Mouse (Mus musculus) hindbrain, embryonic 10.5 days (tissue): Measurements from ENCODE around the gene Psmb5. TPM values are rescaled to one million over a fixed set of nuclear protein-coding genes. Genes with fewer than 3 reads are reported as not detected.

Experiments used
- DNase-seq: peaks from one replicate; pipeline ENCODE4 v3.0.0-alpha.2; 2017; ENCODE audit warnings: low spot score
- H3K27ac ChIP-seq: fragments of 300-500 bp; sonication (generic); 2 replicates; pipeline ENCODE4 v1.5.1; 2016; ENCODE audit warnings: mild to moderate bottlenecking, moderate library complexity
- H3K27me3 ChIP-seq: fragments of 300-500 bp; sonication (generic); 2 replicates; pipeline ENCODE4 v1.6.1; 2016; ENCODE audit warnings: mild to moderate bottlenecking; ENCODE audit not compliant: poor library complexity, insufficient read depth, severe bottlenecking
- H3K36me3 ChIP-seq: fragments of 300-500 bp; sonication (generic); 2 replicates; pipeline ENCODE4 v1.6.1; 2016; ENCODE audit warnings: mild to moderate bottlenecking, moderate library complexity
- H3K4me1 ChIP-seq: fragments of 300-500 bp; sonication (generic); replicated peaks from 2 replicates; pipeline ENCODE4 v1.6.1; 2016; ENCODE audit warnings: mild to moderate bottlenecking
- H3K4me3 ChIP-seq: fragments of 300-500 bp; sonication (generic); 2 replicates; pipeline ENCODE4 v1.5.1; 2016; ENCODE audit warnings: mild to moderate bottlenecking, moderate library complexity
- H3K9me3 ChIP-seq: fragments of 300-500 bp; sonication (generic); 2 replicates; pipeline ENCODE4 v1.6.1; 2016; ENCODE audit warnings: mild to moderate bottlenecking, moderate library complexity
- WGBS: fragments of 180-500 bp; shearing (Covaris S2); methylation state at CpG from one replicate; pipeline ENCODE4 v1.1.7; 2016; 5-methylcytosine and 5-hydroxymethylcytosine counted together
- microRNA counts: library from miRNA; unstranded; fragments of <30 nt; microRNA quantifications from one replicate; lab custom pipeline; 2017
- polyA plus RNA-seq: library from polyadenylated mRNA; unstranded; fragments of >200 nt; fragmentation: Nextera tagmentation; extraction: Ambion mirVana; gene quantifications from 2 replicates; pipeline ENCODE4 v1.2.1, GENCODE M21; 2016

The Psmb5 gene
- polyA plus RNA-seq, 1 experiment from 2014 or later, result 517 TPM

DNA sequence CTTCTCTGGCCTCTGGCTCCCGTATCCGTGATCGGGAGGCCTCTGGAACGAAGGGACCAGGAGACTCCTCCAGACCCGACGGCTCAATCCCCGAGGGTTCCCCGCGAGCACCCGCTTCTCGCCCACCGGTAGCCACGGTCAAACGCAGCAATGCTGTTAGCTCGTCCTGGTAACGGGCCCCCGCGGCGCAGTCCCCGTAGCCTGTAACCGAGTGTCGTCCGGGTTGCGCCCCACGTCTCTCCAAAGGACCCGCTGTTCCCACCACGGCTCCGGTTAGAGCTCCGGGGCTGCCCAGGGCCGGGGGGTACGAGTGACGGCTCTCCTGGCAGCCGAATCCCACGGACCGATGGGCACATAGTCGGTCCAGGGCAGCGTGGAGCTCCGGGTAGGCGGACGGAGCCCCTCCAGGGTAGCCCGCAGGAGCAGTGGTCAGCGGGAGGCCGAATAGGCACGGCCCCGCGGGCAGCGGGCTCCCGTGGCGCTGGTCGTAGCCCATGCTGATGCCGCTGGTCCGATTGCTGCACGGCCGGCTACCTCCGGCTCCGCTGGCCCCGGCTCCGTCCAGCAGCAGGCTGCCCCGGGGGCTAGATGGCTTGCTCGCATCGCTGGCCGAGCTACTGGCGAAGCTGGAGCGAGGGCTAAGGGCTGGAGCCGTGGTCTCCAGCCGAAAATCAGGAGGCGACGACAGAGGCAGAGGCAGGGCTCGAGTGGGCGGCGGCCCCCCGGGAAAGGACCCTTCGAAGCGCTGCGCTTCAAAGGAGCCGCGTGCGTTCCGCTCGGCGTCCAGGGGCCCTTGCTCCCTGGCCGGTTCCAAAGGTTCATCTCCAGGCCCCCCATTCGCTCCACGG lies 41.4 kb downstream of the Psmb5 start:
- no peaks in the 10 kb centered on the region for H3K9me3 ChIP-seq
- peaks cover 30% of the 10 kb centered on the region for H3K36me3 ChIP-seq
- peaks cover 63% of the 10 kb centered on the region for H3K4me1 ChIP-seq
- H3K27me3 ChIP-seq, result no peaks in the 10 kb centered on the region
- H3K4me3 ChIP-seq, result peak overlapping the region; percentile 95
- DNase-seq, result peak; percentile 66
- under 1% methylated on average over 84 of the region's 84 CpGs for WGBS
- H3K27ac ChIP-seq, result peak overlapping the region; percentile 96

DNA sequence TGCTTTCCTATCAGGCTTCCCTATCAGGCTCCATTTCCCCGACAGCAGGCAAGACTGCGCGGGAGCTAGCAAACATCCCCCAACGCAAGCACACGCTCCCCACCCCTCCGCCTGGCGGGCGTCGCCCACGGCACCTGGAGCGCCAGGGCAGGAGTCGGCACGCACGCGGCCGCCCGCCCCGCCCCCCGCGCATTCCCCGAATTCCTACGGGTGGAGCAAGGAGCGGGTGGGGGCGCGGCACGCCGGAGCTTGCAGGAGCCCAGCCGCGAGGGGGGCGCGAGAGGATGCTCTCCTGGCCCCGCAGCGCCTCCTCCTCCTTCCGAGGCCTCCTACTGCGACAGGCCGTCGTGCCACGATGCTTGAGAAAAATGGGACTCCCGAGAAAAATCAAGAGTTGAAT lies 42.2 kb downstream of the Psmb5 start:
- WGBS, result under 1% methylated on average over 39 of the region's 39 CpGs
- H3K4me1 ChIP-seq, result peaks cover 71% of the 10 kb centered on the region
- H3K27ac ChIP-seq, result peak overlapping the region; percentile 96
- DNase-seq, result peak; percentile 84
- H3K27me3 ChIP-seq, result no peaks in the 10 kb centered on the region
- H3K4me3 ChIP-seq, result peak overlapping the region; percentile 95
- peaks cover 38% of the 10 kb centered on the region for H3K36me3 ChIP-seq
- H3K9me3 ChIP-seq, result no peaks in the 10 kb centered on the region

DNA sequence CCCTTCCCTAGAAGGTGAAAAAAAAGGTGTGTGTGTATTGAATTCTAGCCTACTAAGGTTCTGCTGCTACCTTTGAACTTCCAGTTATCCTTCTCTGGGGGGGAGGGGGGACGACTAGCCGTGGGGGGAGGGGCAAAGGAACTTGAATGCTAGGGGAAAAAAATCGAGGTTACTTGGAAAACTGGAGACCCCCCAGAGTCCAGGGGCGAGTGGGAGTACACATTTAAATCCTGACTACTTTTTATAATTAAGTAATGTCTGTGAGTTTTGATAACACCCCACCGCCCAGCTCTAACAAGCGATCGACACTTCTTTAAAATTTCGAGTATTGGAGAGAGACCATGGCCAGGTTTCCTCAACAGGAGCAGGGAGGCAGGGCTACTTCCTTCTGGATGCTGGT lies 42.8 kb downstream of the Psmb5 start:
- H3K27me3 ChIP-seq, result no peaks in the 10 kb centered on the region
- no peaks in the 10 kb centered on the region for H3K9me3 ChIP-seq
- H3K27ac ChIP-seq, result peak overlapping the region; percentile 96
- peaks cover 75% of the 10 kb centered on the region for H3K4me1 ChIP-seq
- H3K4me3 ChIP-seq, result peak overlapping the region; percentile 95
- H3K36me3 ChIP-seq, result peaks cover 44% of the 10 kb centered on the region
- WGBS, result 2% methylated on average over 8 of the region's 8 CpGs
- no peak for DNase-seq

DNA sequence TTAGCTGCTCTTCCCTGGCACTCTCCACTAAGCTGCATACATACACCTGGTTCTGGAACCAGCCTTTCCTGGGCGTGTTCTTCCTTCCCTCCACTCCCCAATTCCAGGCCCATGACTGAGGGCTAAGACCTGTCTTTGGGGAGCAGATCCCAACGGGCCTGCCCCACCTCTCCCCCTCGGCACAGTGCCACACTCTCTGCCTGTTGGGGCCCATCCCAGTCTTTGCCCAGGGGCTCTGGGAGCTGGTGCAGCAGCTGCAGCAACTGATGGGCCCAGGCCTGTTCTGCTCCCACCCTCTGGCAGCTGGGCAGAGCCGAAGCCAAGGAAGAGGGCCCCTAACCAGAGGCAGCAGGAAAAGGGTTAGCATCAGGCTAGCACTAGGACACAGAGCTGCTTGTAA lies 43.6 kb downstream of the Psmb5 start:
- Histone ChIP-seq H3K4me3 (peak overlapping the region; percentile 95), H3K27me3 (no peaks in the 10 kb centered on the region), H3K27ac (peak overlapping the region; percentile 96), H3K9me3 (no peaks in the 10 kb centered on the region), H3K36me3 (peaks cover 52% of the 10 kb centered on the region), H3K4me1 (peaks cover 83% of the 10 kb centered on the region)
- 11% methylated on average over 4 of the region's 4 CpGs for WGBS
- DNase-seq, result peak; percentile 36

DNA sequence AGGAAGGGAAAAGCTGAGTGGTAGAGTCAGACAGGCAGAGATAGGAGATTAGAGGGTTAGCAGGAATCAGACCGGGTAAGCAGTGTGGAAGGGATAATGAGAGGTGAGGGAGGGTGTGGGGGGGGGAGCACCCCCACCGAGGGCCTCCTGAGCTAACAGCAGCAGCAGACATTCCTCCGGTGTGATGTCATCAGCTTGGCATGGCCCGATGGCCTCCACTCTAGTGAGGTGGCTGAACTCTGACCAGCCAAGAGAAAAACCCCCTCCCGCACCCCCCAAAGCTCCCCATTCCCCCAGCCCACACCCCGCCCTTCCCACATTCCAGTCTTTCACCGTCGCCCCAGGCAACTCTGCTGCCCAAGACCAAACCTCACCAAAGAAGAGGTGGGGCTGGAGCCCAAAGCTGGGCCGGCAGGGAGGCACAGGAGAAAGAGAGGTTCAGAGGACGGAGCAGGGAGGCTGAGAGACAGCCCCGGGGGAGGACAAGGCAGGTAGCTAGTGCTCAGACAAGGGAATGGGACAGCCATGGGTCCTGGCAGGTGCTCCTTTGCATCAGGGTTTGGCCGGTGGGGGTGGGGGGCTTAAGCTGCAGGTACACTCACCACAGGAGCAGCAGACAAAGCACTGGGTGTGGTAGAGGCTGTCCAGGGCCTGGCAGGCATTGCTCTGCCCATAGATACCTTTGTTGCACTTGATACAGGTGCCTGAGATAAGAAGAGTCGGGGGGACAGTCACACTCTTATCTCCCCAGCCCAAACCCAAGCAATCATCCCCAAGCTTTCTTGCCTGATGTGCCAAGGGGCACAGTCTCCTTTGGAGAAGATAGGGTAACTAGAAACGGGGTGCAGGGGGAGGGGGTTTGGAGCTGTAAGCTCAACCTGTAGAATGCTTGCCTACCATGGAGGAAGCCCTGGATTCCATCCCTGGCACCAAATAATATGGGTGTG lies 44.8 kb downstream of the Psmb5 start:
- Histone ChIP-seq H3K4me3 (peak overlapping the region; percentile 95), H3K4me1 (peaks cover 83% of the 10 kb centered on the region), H3K9me3 (no peaks in the 10 kb centered on the region), H3K27me3 (no peaks in the 10 kb centered on the region), H3K27ac (peak overlapping the region; percentile 96), H3K36me3 (peaks cover 64% of the 10 kb centered on the region)
- 3% methylated on average over 14 of the region's 14 CpGs for WGBS
- DNase-seq, result peak; percentile 89

DNA sequence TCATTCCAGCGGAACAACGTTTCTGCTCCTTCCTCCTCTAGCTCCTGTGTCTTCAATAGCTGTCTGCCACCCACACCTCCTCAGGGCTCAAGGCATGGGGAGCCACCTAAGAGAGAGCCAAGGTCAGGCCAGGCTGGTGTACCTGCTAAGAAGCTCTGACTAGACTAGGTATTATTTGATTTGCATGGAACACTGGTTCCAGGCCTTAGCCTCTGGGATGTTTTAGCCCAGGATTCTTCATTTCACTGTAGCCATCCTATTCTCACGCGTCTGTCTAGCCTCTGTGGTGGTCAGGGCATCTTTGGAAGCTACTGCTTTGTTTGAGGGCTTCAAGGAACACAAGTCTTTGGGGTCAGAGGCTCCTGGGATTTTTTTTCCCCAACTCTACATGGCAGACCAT lies 45.7 kb downstream of the Psmb5 start:
- peaks cover 79% of the 10 kb centered on the region for H3K4me1 ChIP-seq
- H3K27me3 ChIP-seq, result no peaks in the 10 kb centered on the region
- WGBS, result 61% methylated on average over 4 of the region's 4 CpGs
- DNase-seq, result no peak
- H3K4me3 ChIP-seq, result peak overlapping the region; percentile 95
- peak overlapping the region; percentile 96 for H3K27ac ChIP-seq
- peaks cover 73% of the 10 kb centered on the region for H3K36me3 ChIP-seq
- no peaks in the 10 kb centered on the region for H3K9me3 ChIP-seq

DNA sequence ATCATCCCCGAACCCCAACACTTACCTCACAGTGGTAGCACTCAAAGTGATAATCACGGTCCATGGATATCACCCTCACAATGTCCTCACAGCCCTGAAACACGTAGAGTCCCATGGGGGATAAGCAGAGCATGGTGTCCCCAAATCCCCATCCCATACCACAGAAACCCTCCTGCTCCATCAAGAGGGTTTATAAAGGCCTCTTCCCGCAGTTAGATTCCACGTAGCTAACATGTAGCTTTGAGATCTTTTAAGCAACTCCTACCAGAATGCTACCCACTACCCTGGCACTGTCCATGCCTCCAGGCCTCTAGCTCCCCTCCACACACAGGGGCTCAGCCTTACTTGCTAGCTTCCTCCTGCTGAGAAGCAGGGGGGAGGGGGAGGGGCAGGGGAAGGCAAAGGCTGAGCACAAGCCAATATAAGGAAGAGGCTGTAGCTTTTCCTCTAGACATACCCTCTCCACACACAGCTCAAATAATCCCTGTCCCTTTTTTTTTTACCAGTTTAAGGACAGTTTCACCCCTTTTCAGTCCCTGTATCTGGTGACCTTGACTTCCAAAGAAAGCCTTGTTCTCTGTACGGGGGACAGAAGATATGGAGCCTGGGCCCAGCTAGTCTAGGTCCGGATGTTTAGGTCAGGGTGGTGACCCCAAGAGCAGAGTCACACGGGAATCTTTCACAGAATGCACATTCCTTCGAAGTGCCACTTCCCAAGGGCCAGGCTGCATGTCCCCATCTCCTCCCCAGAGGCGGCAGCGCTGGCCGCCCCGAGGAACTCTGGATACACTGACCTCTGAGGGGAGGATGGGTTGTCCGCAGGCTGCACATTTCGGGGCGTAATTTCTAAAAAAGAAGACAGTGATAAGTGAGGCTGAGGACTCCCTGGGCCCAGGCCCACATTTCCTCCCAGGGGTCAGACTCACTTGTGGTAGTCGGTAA lies 48.1 kb downstream of the Psmb5 start:
- peak; percentile 43 for DNase-seq
- Histone ChIP-seq H3K9me3 (no peaks in the 10 kb centered on the region), H3K27me3 (no peaks in the 10 kb centered on the region), H3K36me3 (peaks cover 84% of the 10 kb centered on the region), H3K4me3 (0 out of 2 replicates have a peak overlapping the region, but pooled peaks have one; percentile 12), H3K27ac (peak overlapping the region; percentile 74), H3K4me1 (peaks cover 59% of the 10 kb centered on the region)
- WGBS, result 48% methylated on average over 17 of the region's 17 CpGs

DNA sequence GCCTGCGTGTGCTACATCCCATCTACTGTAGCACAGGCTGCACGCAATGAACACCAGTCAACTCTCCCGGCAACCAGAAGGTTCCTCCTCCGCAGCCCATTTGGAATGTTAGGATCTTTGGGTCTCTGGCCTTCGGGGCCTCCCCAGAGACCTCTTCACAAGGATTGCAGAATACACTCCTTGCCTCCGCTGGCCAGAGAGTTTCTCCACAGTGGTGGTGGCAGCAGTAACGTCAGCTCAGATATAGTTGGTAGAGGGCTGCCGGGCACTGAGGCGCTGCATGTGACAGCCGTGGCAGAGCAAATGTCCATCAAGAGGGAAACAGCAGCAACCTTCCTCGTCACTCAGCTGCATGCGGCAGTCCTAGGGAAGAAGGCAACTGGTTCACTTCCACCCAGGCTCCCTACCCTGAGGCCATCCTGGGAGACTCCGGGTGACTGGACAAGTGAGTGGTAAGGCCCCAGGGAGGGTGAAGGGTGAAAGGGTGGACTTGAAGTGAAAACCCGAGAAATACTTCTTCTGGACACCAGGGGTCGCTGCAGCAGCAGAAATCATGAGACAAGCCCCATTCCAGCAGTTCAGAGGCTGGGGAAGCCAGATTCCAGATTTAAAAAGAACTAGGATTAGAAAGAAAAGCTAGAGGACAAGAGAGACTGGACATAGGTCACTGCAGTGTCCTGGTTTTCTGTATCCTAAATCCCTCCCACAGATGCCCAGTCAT lies 49.0 kb downstream of the Psmb5 start:
- WGBS, result 76% methylated on average over 15 of the region's 15 CpGs
- Histone ChIP-seq H3K4me1 (peaks cover 50% of the 10 kb centered on the region), H3K27ac (peak overlapping the region; percentile 74; the same call in 1 of the 2 replicates), H3K36me3 (peaks cover 78% of the 10 kb centered on the region), H3K4me3 (0 out of 2 replicates have a peak overlapping the region, but pooled peaks have one; percentile 7), H3K9me3 (no peaks in the 10 kb centered on the region), H3K27me3 (no peaks in the 10 kb centered on the region)
- DNase-seq, result peak; percentile 79

MicroRNA genes within 50 kb of the gene (microRNA counts, 519-probe panel; counts per million panel counts)
- microRNA mmu-miR-686 (lab: Ali Mortazavi, UCI), result 1,255 counts per million, percentile 77 among the panel's probes with 10 or more counts

Other genes with a start within 250 kb of the Psmb5 start
- 5.0 and 5.5 TPM in 2 replicates for gene Slc7a7, start 200.2 kb downstream of the Psmb5 start, polyA plus RNA-seq
- gene Mrpl52, start 191.1 kb downstream of the Psmb5 start, polyA plus RNA-seq, result 198 and 224 TPM in 2 replicates
- gene Mmp14, start 186.4 kb downstream of the Psmb5 start, polyA plus RNA-seq, result 75.1 and 76.1 TPM in 2 replicates
- gene Lrp10, start 153.9 kb downstream of the Psmb5 start, polyA plus RNA-seq, result 30.9 and 32.4 TPM in 2 replicates
- gene Rem2, start 141.9 kb downstream of the Psmb5 start, polyA plus RNA-seq, result 20.8 and 40.2 TPM in 2 replicates
- 133 and 145 TPM in 2 replicates for gene Prmt5, start 100.5 kb downstream of the Psmb5 start, polyA plus RNA-seq
- gene Haus4, start 63.4 kb downstream of the Psmb5 start, polyA plus RNA-seq, result 47.5 and 55.0 TPM in 2 replicates
- 66.2 and 81.3 TPM in 2 replicates for gene Ajuba, start 40.5 kb downstream of the Psmb5 start, polyA plus RNA-seq
- gene 4931414P19Rik, start 12.0 kb downstream of the Psmb5 start, polyA plus RNA-seq, result 8.3 and 9.5 TPM in 2 replicates
- gene Psmb11, start 3.4 kb upstream of the Psmb5 start, polyA plus RNA-seq, result 0.04 and 0.16 TPM in 2 replicates
- not detected in 2 replicates for gene Gm17606, start 22.9 kb upstream of the Psmb5 start, polyA plus RNA-seq
- gene Cdh24, start 23.3 kb upstream of the Psmb5 start, polyA plus RNA-seq, result 4.5 and 7.1 TPM in 2 replicates
- 108 and 116 TPM in 2 replicates for gene 1700123O20Rik, start 68.2 kb upstream of the Psmb5 start, polyA plus RNA-seq
- 130 and 147 TPM in 2 replicates for gene Acin1, start 68.9 kb upstream of the Psmb5 start, polyA plus RNA-seq
- 0.14 TPM in 2 replicates for gene Gm29776, start 80.8 kb upstream of the Psmb5 start, polyA plus RNA-seq
- gene Cebpe, start 94.2 kb upstream of the Psmb5 start, polyA plus RNA-seq, result not detected in 2 replicates
- 1.8 and 3.5 TPM in 2 replicates for gene Slc7a8, start 163.9 kb upstream of the Psmb5 start, polyA plus RNA-seq
- not detected in 2 replicates for gene Rnf212b, start 196.1 kb upstream of the Psmb5 start, polyA plus RNA-seq